Mouse (Mus musculus): ENCODE measurements around the gene Etv5. TPM values are rescaled to one million over a fixed set of nuclear protein-coding genes. Genes with fewer than 3 reads are reported as not detected.

The Etv5 gene
- polyA plus RNA-seq, 1 experiment from 2014 or later: 5.4 TPM

- 58% methylated on average over 10 of the region's 10 CpGs for WGBS
- Histone ChIP-seq H3K9me3 (ENCODE audit: control insufficient read depth) (no peaks in the 10 kb centered on the region), H3K4me3 (ENCODE audit: low read depth, low read length) (no peak overlapping the region), H3K36me3 (ENCODE audit: control insufficient read depth, insufficient read depth) (peaks cover 7% of the 10 kb centered on the region; the same call in 1 of the 2 replicates), H3K4me2 (replicated peaks; ENCODE audit: low read depth) (no peak overlapping the region), H3K9ac (ENCODE audit: low read depth, low read length) (no peak overlapping the region), H3K27me3 (replicated peaks; ENCODE audit: control insufficient read depth, insufficient read depth, low read length) (no peaks in the 10 kb centered on the region), H3K27ac (ENCODE audit: low read depth, low read length) (no peak overlapping the region), H3K4me1 (replicated peaks; ENCODE audit: control insufficient read depth, insufficient read depth, low read length) (no peaks in the 10 kb centered on the region; the same call in 1 of the 2 replicates)
- ATAC-seq: no peak
- TF ChIP-seq CTCF (IDR thresholded peaks at IDR 0.05; ENCODE audit: low read depth): no peak
Observed at GRCm38 (mm10) chr16:22405492-22405891, 34.0 kb downstream of the Etv5 start.

- H3K27me3 ChIP-seq (replicated peaks; ENCODE audit: control insufficient read depth, insufficient read depth, low read length): no peaks in the 10 kb centered on the region
- H3K9me3 ChIP-seq (ENCODE audit: control insufficient read depth): no peaks in the 10 kb centered on the region
- no peaks in the 10 kb centered on the region; the same call in 1 of the 2 replicates for H3K4me1 ChIP-seq (replicated peaks; ENCODE audit: control insufficient read depth, insufficient read depth, low read length)
- no peak overlapping the region for H3K27ac ChIP-seq (ENCODE audit: low read depth, low read length)
- ATAC-seq: no peak
- WGBS: 91% methylated on average over 4 of the region's 4 CpGs
- peaks cover 7% of the 10 kb centered on the region; the same call in 1 of the 2 replicates for H3K36me3 ChIP-seq (ENCODE audit: control insufficient read depth, insufficient read depth)
- no peak overlapping the region for H3K4me3 ChIP-seq (ENCODE audit: low read depth, low read length)
- no peak for TF ChIP-seq CTCF (IDR thresholded peaks at IDR 0.05; ENCODE audit: low read depth)
- H3K4me2 ChIP-seq (replicated peaks; ENCODE audit: low read depth): no peak overlapping the region
- H3K9ac ChIP-seq (ENCODE audit: low read depth, low read length): no peak overlapping the region
Observed at GRCm38 (mm10) chr16:22403715-22404114, 35.8 kb downstream of the Etv5 start.

DNA sequence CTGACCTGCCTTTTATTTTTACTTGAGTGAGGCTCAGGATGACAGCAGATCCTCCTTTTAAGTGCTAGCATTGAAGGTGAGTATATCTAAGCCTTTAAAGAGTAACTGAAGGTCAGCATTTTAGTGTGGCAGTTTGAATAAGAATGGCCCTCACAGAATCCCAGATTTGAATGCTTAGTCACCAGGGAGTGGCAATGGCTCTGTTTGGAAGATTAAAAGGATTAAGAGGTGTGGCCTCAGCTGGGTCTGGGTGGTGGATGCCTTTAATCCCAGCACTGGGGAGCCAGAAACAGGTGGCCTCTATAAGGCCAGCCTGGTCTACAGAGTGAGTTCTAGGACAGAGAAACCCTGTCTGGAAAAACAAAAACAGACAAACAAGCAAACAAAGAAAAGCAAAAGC, 36.9 kb downstream of the Etv5 start:
- Histone ChIP-seq H3K27me3 (replicated peaks; ENCODE audit: control insufficient read depth, insufficient read depth, low read length) (no peaks in the 10 kb centered on the region), H3K36me3 (ENCODE audit: control insufficient read depth, insufficient read depth) (peaks cover 7% of the 10 kb centered on the region; the same call in 1 of the 2 replicates), H3K9ac (ENCODE audit: low read depth, low read length) (no peak overlapping the region), H3K27ac (ENCODE audit: low read depth, low read length) (no peak overlapping the region), H3K9me3 (ENCODE audit: control insufficient read depth) (no peaks in the 10 kb centered on the region), H3K4me3 (ENCODE audit: low read depth, low read length) (no peak overlapping the region), H3K4me2 (replicated peaks; ENCODE audit: low read depth) (no peak overlapping the region), H3K4me1 (replicated peaks; ENCODE audit: control insufficient read depth, insufficient read depth, low read length) (no peaks in the 10 kb centered on the region)
- no peak for ATAC-seq
- no peak for TF ChIP-seq CTCF (IDR thresholded peaks at IDR 0.05; ENCODE audit: low read depth)

DNA sequence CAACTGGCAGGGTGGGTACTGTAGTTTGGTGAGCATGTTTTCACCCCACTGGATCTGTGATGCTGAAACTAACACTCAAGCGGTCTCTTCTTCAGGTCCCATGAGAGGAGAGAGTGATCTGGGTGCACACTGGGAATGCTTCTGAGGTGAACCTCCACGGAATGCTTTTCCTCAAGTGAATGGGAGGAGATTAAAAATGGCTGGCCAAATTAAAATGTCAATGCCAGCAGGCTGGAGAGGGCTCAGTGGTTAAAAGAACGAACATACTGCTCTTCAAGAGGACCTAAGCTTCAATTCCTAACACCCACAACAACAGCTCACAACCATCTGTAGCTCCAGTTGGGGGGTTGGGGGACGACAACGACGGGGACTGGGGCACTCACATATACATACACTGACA, 39.3 kb downstream of the Etv5 start:
- no peaks in the 10 kb centered on the region for H3K4me1 ChIP-seq (replicated peaks; ENCODE audit: control insufficient read depth, insufficient read depth, low read length)
- no peak overlapping the region for H3K4me2 ChIP-seq (replicated peaks; ENCODE audit: low read depth)
- H3K27ac ChIP-seq (ENCODE audit: low read depth, low read length): no peak overlapping the region
- no peak overlapping the region for H3K9ac ChIP-seq (ENCODE audit: low read depth, low read length)
- 93% methylated on average over 6 of the region's 6 CpGs for WGBS
- H3K9me3 ChIP-seq (ENCODE audit: control insufficient read depth): no peaks in the 10 kb centered on the region
- no peak for TF ChIP-seq CTCF (IDR thresholded peaks at IDR 0.05; ENCODE audit: low read depth)
- ATAC-seq: no peak
- H3K36me3 ChIP-seq (ENCODE audit: control insufficient read depth, insufficient read depth): peaks cover 7% of the 10 kb centered on the region; the same call in 1 of the 2 replicates
- no peak overlapping the region for H3K4me3 ChIP-seq (ENCODE audit: low read depth, low read length)
- no peaks in the 10 kb centered on the region for H3K27me3 ChIP-seq (replicated peaks; ENCODE audit: control insufficient read depth, insufficient read depth, low read length)

GRCm38 (mm10) chr16:22398784-22399453, 40.6 kb downstream of the Etv5 start:
- TF ChIP-seq CTCF (IDR thresholded peaks at IDR 0.05; ENCODE audit: low read depth): no peak
- Histone ChIP-seq H3K9me3 (ENCODE audit: control insufficient read depth) (no peaks in the 10 kb centered on the region), H3K36me3 (ENCODE audit: control insufficient read depth, insufficient read depth) (peaks cover 7% of the 10 kb centered on the region; the same call in 1 of the 2 replicates), H3K4me1 (replicated peaks; ENCODE audit: control insufficient read depth, insufficient read depth, low read length) (no peaks in the 10 kb centered on the region), H3K4me3 (ENCODE audit: low read depth, low read length) (no peak overlapping the region), H3K27ac (ENCODE audit: low read depth, low read length) (no peak overlapping the region), H3K4me2 (replicated peaks; ENCODE audit: low read depth) (no peak overlapping the region), H3K9ac (ENCODE audit: low read depth, low read length) (no peak overlapping the region), H3K27me3 (replicated peaks; ENCODE audit: control insufficient read depth, insufficient read depth, low read length) (no peaks in the 10 kb centered on the region)
- WGBS: 88% methylated on average over 10 of the region's 10 CpGs
- ATAC-seq: no peak

DNA sequence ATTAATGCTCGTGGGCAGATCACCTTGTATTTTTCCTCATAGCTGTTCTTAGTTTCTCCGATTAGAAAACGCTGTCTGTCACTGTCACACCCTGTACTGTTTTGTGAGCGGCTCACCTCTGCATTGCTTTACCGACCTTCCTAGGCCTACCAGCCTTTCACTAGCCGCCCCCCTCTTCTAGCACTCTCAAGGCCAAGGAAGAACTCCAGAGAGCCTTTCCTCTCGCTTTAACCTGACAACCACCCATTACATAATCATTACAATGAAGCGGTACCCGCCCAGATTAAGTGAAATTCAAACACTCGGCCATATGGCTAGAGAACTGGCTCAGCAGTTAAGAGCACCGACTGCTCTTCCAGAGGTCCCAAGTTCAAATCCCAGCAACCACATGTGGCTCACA, 41.2 kb downstream of the Etv5 start:
- H3K36me3 ChIP-seq (ENCODE audit: control insufficient read depth, insufficient read depth): peaks cover 7% of the 10 kb centered on the region; the same call in 1 of the 2 replicates
- H3K4me1 ChIP-seq (replicated peaks; ENCODE audit: control insufficient read depth, insufficient read depth, low read length): no peaks in the 10 kb centered on the region
- H3K9ac ChIP-seq (ENCODE audit: low read depth, low read length): no peak overlapping the region
- H3K27me3 ChIP-seq (replicated peaks; ENCODE audit: control insufficient read depth, insufficient read depth, low read length): no peaks in the 10 kb centered on the region
- H3K4me2 ChIP-seq (replicated peaks; ENCODE audit: low read depth): no peak overlapping the region
- WGBS: 84% methylated on average over 11 of the region's 11 CpGs
- ATAC-seq: no peak
- no peak for TF ChIP-seq CTCF (IDR thresholded peaks at IDR 0.05; ENCODE audit: low read depth)
- H3K9me3 ChIP-seq (ENCODE audit: control insufficient read depth): no peaks in the 10 kb centered on the region
- no peak overlapping the region for H3K4me3 ChIP-seq (ENCODE audit: low read depth, low read length)
- H3K27ac ChIP-seq (ENCODE audit: low read depth, low read length): no peak overlapping the region
